Mouse (Mus musculus) liver (tissue): Measurements from ENCODE around the gene Rbpj.

Source experiments
- DNase-seq: peaks from one replicate; pipeline ENCODE4 v3.0.0-alpha.2; 2020; ENCODE audit warnings: mixed read lengths

Gene Rbpj

DNA sequence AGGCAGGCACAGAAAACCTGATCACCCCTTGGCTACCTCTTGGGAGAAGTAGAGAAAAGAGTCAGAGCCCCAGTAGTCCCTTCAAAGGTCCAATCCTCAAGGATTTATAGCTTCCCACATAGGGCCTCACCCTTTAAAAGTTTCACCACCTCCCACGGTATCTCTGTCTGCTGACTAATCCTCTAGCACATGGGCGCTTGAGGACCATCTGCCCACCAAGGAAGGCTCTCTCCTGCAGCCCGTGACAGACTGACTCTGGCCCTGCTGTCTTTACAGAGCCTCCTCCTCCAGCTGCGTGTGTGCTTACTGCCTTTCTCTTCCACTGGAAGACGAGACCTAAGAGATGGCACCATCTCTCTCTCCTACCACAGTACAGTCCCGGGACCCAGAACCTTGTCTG is 213.7 kb downstream of the Rbpj start:
- no peak for DNase-seq

GRCm38 (mm10) chr5:53683916-53684315 is 218.0 kb downstream of the Rbpj start:
- no peak for DNase-seq

DNA sequence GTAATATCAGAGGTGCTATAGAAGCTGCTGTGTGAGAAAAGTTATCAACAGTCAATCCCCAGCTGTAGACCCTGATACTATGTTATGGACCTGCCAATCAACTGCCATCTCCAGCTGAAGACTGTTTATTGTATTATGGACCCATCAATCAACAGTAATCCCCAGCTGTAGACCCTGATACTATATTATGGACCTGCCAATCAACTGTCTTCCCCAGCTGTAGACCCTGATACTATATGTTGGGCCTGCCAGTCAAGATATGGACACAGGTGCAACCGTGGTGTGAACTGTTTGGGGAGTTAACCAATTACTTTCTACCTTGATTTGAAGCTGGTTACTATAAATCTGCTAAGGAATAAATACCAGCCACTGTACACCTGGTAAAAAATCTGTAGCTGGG is 218.5 kb downstream of the Rbpj start:
- no peak for DNase-seq

DNA sequence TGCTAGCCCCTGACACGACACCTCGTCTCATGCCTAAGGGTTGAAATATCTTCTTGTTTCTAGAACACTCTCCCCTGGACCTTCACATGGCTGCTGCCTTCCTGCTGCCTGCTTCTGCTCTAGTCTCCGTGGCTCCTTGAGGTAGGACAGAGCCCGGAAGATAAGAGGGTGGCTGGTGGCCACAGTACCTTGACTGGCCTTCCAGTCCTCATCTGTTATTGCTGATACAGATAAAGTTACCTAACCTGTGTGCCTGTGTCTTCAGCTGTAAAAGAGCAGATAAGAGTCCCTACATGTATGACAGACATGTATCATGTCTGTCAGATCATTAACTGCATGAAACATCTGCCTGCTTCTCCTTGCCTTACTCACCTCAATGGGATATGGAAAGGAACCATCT is 219.7 kb downstream of the Rbpj start:
- no peak for DNase-seq

- no peak for DNase-seq
Observed at GRCm38 (mm10) chr5:53686379-53686778, 220.4 kb downstream of the Rbpj start.

DNA sequence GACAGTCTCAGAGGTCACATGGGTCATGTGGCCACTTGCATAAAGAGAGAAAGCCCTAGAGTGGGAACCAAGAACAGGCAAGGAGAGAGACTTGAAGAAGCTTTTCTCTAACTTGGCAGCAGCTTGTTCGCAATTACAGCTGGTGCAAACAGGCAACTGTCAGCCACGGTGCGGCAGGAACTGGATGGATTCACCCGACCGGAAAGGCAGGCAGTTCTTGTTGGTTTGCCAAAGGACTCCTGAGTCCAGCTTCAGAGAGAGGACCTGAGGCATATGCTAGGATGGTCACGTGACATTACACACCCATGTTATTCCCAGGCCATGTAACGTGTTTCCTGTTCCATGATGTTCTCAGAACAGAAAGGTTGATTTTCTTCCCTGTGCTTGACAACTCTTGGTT is 222.4 kb downstream of the Rbpj start:
- DNase-seq = no peak

- DNase-seq = no peak
Observed at GRCm38 (mm10) chr5:53691577-53691976, 225.6 kb downstream of the Rbpj start.

GRCm38 (mm10) chr5:53692100-53692499 is 226.1 kb downstream of the Rbpj start:
- no peak for DNase-seq

- DNase-seq = no peak
Observed at GRCm38 (mm10) chr5:53692662-53693061, 226.7 kb downstream of the Rbpj start.

DNA sequence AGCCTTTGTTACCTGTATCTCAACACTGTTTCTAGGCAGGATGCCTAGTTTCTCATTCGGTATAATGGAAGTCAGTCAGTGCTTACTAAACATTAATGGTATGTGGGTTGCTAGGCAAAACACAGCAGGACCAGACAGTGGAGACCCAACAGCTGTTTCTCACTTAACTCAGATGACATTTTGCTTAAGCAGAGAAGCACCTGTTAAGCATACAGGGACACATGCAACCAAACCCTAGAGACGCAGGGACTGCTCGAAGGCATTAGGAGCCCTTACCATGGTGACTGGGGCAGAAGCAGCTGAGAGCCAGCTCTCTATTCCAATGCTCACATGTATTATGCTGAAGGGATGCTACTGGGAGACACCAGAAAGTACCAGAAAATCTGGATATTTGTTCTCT is 230.7 kb downstream of the Rbpj start:
- no peak for DNase-seq

GRCm38 (mm10) chr5:53697794-53698193 is 231.8 kb downstream of the Rbpj start:
- DNase-seq = no peak

- DNase-seq = no peak
Observed at GRCm38 (mm10) chr5:53702686-53703085, 236.7 kb downstream of the Rbpj start.
